Mouse (Mus musculus): ENCODE data around the gene Atp8b4. TPM values are rescaled to one million over a fixed set of nuclear protein-coding genes. Genes with fewer than 3 reads are reported as not detected.
"Not testable (repeated sequence)": the region's sequence is repeated elsewhere in the genome, so short reads cannot be mapped to it uniquely, and the experiment has no call there.

Gene Atp8b4
- polyA plus RNA-seq (2012; rRNA removed) = 0.04 TPM in 1 of 2 replicates, not detected in the other

- Histone ChIP-seq H3K27ac (ENCODE audit: insufficient read depth, low read length) (no peak within 1 kb of the TSS), H3K4me3 (ENCODE audit: insufficient read depth, low read length) (no peak within 1 kb of the TSS), H3K4me1 (ENCODE audit: control insufficient read depth, insufficient read depth, low read length) (no peaks in the 10 kb centered on the region)
- no peak for TF ChIP-seq POLR2A (IDR thresholded peaks at IDR 0.05; ENCODE audit: extremely low read depth, insufficient read depth, low read length)
- no peak for TF ChIP-seq CTCF (IDR thresholded peaks at IDR 0.05; ENCODE audit: extremely low read depth, insufficient read depth, low read length)
Observed at GRCm38 (mm10) chr2:126500521-126500920, at the start of gene Atp8b4. Gene Atp8b4, minus strand, starts transcription at chr2:126500674.

GRCm38 (mm10) chr2:126549681-126550080, 49.2 kb upstream of the Atp8b4 start:
- Histone ChIP-seq H3K4me3 (ENCODE audit: insufficient read depth, low read length) (no peak overlapping the region), H3K27ac (ENCODE audit: insufficient read depth, low read length) (no peak overlapping the region), H3K4me1 (ENCODE audit: control insufficient read depth, insufficient read depth, low read length) (no peaks in the 10 kb centered on the region)
- TF ChIP-seq POLR2A (IDR thresholded peaks at IDR 0.05; ENCODE audit: extremely low read depth, insufficient read depth, low read length) (no peak), CTCF (IDR thresholded peaks at IDR 0.05; ENCODE audit: extremely low read depth, insufficient read depth, low read length) (no peak)

DNA sequence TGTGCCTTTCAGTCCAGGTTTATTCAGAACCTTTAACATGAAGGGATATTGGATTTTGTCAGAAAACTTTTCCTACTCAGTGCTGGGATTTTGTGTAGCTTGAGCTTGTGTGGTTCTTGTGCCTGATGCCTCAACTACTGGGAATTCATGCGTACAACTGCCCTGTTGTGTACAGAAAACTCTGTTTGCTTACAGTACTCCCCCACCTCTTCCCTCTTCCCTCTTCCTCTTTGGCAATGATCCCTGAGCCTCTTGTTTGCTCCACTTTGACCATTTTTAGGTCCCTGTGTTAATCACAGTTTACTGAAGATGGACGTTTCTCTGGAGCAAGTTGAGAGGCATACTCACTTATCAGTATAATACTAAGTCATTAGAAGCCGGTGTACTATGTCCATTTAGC, 45.9 kb upstream of the Atp8b4 start:
- no peak overlapping the region for H3K27ac ChIP-seq (ENCODE audit: insufficient read depth, low read length)

GRCm38 (mm10) chr2:126545297-126545696, 44.8 kb upstream of the Atp8b4 start:
- no peak overlapping the region for H3K4me3 ChIP-seq (ENCODE audit: insufficient read depth, low read length)
- H3K27ac ChIP-seq (ENCODE audit: insufficient read depth, low read length) = no peak overlapping the region
- TF ChIP-seq CTCF (IDR thresholded peaks at IDR 0.05; ENCODE audit: extremely low read depth, insufficient read depth, low read length) = no peak
- no peak for TF ChIP-seq POLR2A (IDR thresholded peaks at IDR 0.05; ENCODE audit: extremely low read depth, insufficient read depth, low read length)
- H3K4me1 ChIP-seq (ENCODE audit: control insufficient read depth, insufficient read depth, low read length) = no peaks in the 10 kb centered on the region

More for the DNA sequence above, 45.9 kb upstream of the Atp8b4 start:
- Histone ChIP-seq H3K4me1 (ENCODE audit: control insufficient read depth, insufficient read depth, low read length) (no peaks in the 10 kb centered on the region), H3K4me3 (ENCODE audit: insufficient read depth, low read length) (no peak overlapping the region)
- TF ChIP-seq CTCF (IDR thresholded peaks at IDR 0.05; ENCODE audit: extremely low read depth, insufficient read depth, low read length) = no peak

- TF ChIP-seq CTCF (IDR thresholded peaks at IDR 0.05; ENCODE audit: extremely low read depth, insufficient read depth, low read length) = no peak
- no peak for TF ChIP-seq POLR2A (IDR thresholded peaks at IDR 0.05; ENCODE audit: extremely low read depth, insufficient read depth, low read length)
- Histone ChIP-seq H3K4me1 (ENCODE audit: control insufficient read depth, insufficient read depth, low read length) (no peaks in the 10 kb centered on the region), H3K4me3 (ENCODE audit: insufficient read depth, low read length) (no peak overlapping the region), H3K27ac (ENCODE audit: insufficient read depth, low read length) (no peak overlapping the region)
Observed at GRCm38 (mm10) chr2:126542211-126542610, 41.7 kb upstream of the Atp8b4 start.

GRCm38 (mm10) chr2:126540390-126540925, 40.0 kb upstream of the Atp8b4 start:
- Histone ChIP-seq H3K27ac (ENCODE audit: insufficient read depth, low read length) (no peak overlapping the region), H3K4me3 (ENCODE audit: insufficient read depth, low read length) (no peak overlapping the region), H3K4me1 (ENCODE audit: control insufficient read depth, insufficient read depth, low read length) (no peaks in the 10 kb centered on the region)
- TF ChIP-seq CTCF (IDR thresholded peaks at IDR 0.05; ENCODE audit: extremely low read depth, insufficient read depth, low read length) (no peak), POLR2A (IDR thresholded peaks at IDR 0.05; ENCODE audit: extremely low read depth, insufficient read depth, low read length) (no peak)

- TF ChIP-seq CTCF (IDR thresholded peaks at IDR 0.05; ENCODE audit: extremely low read depth, insufficient read depth, low read length) (no peak), POLR2A (IDR thresholded peaks at IDR 0.05; ENCODE audit: extremely low read depth, insufficient read depth, low read length) (no peak)
Observed at GRCm38 (mm10) chr2:126537654-126538053, 37.2 kb upstream of the Atp8b4 start.

DNA sequence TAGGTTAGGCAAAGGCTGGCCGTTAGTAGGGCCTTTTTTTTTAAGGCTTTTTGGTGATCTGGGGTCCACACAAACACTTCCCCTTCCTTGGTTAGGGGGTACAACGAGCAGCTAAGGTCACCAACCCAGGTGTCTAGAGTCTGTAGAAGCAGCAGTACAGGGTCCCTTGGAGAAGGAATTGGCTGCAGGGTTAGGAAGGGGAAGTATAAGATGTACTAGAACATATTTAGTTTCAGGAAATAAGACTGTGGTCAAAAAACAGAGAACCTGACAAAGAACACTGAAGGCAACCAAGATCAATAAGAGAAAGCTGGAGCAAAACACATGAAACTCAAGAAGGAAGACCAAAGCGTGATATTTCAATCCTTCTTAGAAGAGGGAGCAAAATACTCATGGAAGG, 30.1 kb upstream of the Atp8b4 start:
- TF ChIP-seq CTCF (IDR thresholded peaks at IDR 0.05; ENCODE audit: extremely low read depth, insufficient read depth, low read length) = no peak
- no peak for TF ChIP-seq POLR2A (IDR thresholded peaks at IDR 0.05; ENCODE audit: extremely low read depth, insufficient read depth, low read length)
- H3K4me3 ChIP-seq (ENCODE audit: insufficient read depth, low read length) = no peak overlapping the region
- no peaks in the 10 kb centered on the region for H3K4me1 ChIP-seq (ENCODE audit: control insufficient read depth, insufficient read depth, low read length)
- no peak overlapping the region for H3K27ac ChIP-seq (ENCODE audit: insufficient read depth, low read length)

More at GRCm38 (mm10) chr2:126537654-126538053, 37.2 kb upstream of the Atp8b4 start:
- no peak overlapping the region for H3K4me3 ChIP-seq (ENCODE audit: insufficient read depth, low read length)
- H3K4me1 ChIP-seq (ENCODE audit: control insufficient read depth, insufficient read depth, low read length) = no peaks in the 10 kb centered on the region
- H3K27ac ChIP-seq (ENCODE audit: insufficient read depth, low read length) = no peak overlapping the region

DNA sequence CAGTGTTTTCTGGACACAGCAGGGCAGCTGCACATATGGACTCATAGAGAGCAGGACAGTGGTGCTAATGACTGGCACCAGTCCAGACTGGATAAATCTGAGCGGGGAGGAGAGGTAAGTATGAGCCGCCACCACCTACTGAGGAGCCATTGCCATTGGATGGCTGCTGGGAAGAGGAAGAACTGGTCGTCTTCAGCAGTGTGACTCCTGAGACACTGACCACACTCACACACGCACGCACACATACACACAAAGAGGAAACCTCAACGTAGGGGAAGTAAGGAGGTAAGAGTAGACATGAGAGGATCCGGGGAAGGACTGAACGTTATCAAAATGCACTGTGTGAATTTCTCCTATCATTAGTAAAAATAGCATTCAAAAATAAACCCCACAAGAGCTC, 27.0 kb upstream of the Atp8b4 start:
- Histone ChIP-seq H3K4me3 (ENCODE audit: insufficient read depth, low read length) (no peak overlapping the region), H3K27ac (ENCODE audit: insufficient read depth, low read length) (no peak overlapping the region), H3K4me1 (ENCODE audit: control insufficient read depth, insufficient read depth, low read length) (no peaks in the 10 kb centered on the region)
- no peak for TF ChIP-seq CTCF (IDR thresholded peaks at IDR 0.05; ENCODE audit: extremely low read depth, insufficient read depth, low read length)
- no peak for TF ChIP-seq POLR2A (IDR thresholded peaks at IDR 0.05; ENCODE audit: extremely low read depth, insufficient read depth, low read length)

DNA sequence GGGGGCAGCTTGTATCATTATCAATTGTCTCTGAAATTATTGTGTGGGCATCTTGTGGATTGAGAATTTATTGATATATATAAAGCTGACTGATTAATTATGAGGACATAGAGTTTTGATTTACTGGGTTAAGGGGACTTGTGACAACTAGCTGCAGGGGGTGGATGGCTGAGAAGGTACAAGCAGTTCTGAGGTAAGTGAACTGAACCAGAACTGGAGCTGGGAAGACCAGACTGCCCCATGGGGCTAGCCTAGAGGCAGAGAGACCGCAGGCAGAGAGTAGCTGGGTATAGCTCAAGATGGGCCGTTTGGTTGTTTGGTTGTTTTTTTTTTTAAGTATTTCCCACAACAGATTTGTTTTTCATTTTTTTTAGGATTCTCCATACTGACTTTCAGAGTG, 23.8 kb upstream of the Atp8b4 start:
- Histone ChIP-seq H3K4me3 (ENCODE audit: insufficient read depth, low read length) (no peak overlapping the region), H3K27ac (ENCODE audit: insufficient read depth, low read length) (no peak overlapping the region), H3K4me1 (ENCODE audit: control insufficient read depth, insufficient read depth, low read length) (no peaks in the 10 kb centered on the region)
- TF ChIP-seq CTCF (IDR thresholded peaks at IDR 0.05; ENCODE audit: extremely low read depth, insufficient read depth, low read length) (no peak), POLR2A (IDR thresholded peaks at IDR 0.05; ENCODE audit: extremely low read depth, insufficient read depth, low read length) (no peak)

- H3K4me1 ChIP-seq (ENCODE audit: control insufficient read depth, insufficient read depth, low read length); H3K27ac ChIP-seq (ENCODE audit: insufficient read depth, low read length); H3K4me3 ChIP-seq (ENCODE audit: insufficient read depth, low read length): not testable (repeated sequence)
Observed at GRCm38 (mm10) chr2:126523101-126523745, 22.7 kb upstream of the Atp8b4 start.
